Mouse (Mus musculus) heart, adult 2 months (tissue): ENCODE measurements at regions not wholly inside any gene's neighbourhood (a gene's known extent, or its start where the extent isn't known, plus 50 kb on each side); places are given as distances from the start of the nearest gene placed in this dataset.

Source experiments
- DNase-seq, 2 experiments: peaks; one replicate each; pipeline ENCODE4 v3.0.0; 2021
- H3K27ac ChIP-seq: fragments of 200-600 bp; 2 replicates; pipeline ENCODE4 v1.8.1; 2022
- H3K27me3 ChIP-seq: fragments of 200-500 bp; 2 replicates; pipeline ENCODE4 v1.6.1; 2012; ENCODE audit warnings: mild to moderate bottlenecking, low read length, inconsistent platforms, mixed read lengths; ENCODE audit not compliant: control insufficient read depth, insufficient read depth
- H3K36me3 ChIP-seq: fragments of 200-500 bp; 2 replicates; pipeline ENCODE4 v1.6.1; 2012; ENCODE audit warnings: low read length, inconsistent platforms; ENCODE audit not compliant: control insufficient read depth, insufficient read depth
- H3K4me1 ChIP-seq: fragments of 200-500 bp; 2 replicates; pipeline ENCODE4 v1.6.1; 2011; ENCODE audit warnings: low read length; ENCODE audit not compliant: control insufficient read depth, insufficient read depth
- H3K4me3 ChIP-seq: fragments of 200-600 bp; 2 replicates; pipeline ENCODE4 v1.8.1; 2022
- H3K79me2 ChIP-seq: fragments of 200-500 bp; replicated peaks from 2 replicates; pipeline ENCODE4 v1.6.1; 2012; ENCODE audit warnings: mild to moderate bottlenecking, inconsistent platforms, low read length, moderate library complexity, mixed read lengths; ENCODE audit not compliant: control insufficient read depth, insufficient read depth
- H3K9ac ChIP-seq: fragments of 200-500 bp; 2 replicates; pipeline ENCODE4 v1.6.1; 2012; ENCODE audit warnings: low read depth, mild to moderate bottlenecking, control low read depth, inconsistent platforms, low read length, mixed read lengths
- CTCF ChIP-seq: fragments of 200-600 bp; IDR thresholded peaks from 2 replicates; pipeline ENCODE4 v1.8.1; 2022; ENCODE audit warnings: antibody characterized with exemption, mild to moderate bottlenecking, moderate library complexity
- EP300 ChIP-seq: fragments of 200-500 bp; IDR thresholded peaks from 2 replicates; pipeline ENCODE4 v1.6.1; 2011; ENCODE audit warnings: low read depth, low read length, control low read depth; ENCODE audit not compliant: insufficient read depth
- POLR2A ChIP-seq: fragments of 200-500 bp; IDR thresholded peaks from 2 replicates; pipeline ENCODE4 v1.6.1; 2011; ENCODE audit warnings: mild to moderate bottlenecking, low read depth, low read length, control low read depth; ENCODE audit not compliant: insufficient read depth
- WGBS: fragments of 180-500 bp; shearing (Covaris S2); methylation state at CpG from one replicate; pipeline ENCODE4 v1.1.7; 2018; 5-methylcytosine and 5-hydroxymethylcytosine counted together
- intact Hi-C: fragments of 180-260 bp; cut with DNase I; formaldehyde crosslinking; loops from one replicate; pipeline ENCODE4 v1.15.1; 2025

DNA sequence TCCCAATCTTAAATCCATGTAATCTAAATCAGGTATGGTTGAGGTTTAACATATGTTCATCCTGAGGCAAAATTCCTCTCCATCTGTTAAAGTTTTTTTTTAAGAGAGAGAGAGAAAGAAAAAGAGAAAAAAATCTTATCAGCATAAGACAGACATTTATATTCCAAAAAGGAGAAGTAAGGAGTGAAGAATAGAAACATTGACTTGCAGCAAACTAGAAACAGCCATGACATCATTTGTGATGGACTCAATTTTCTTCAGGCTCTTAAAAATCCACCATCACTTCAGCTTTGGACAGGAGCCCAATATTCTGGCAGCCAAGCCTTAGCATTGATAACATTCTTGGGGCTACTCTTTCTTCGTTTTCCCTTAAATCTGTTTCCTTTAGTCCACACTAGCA lies 238.3 kb upstream of the Fam174a start:
- H3K9ac ChIP-seq, result no peak overlapping the region
- 26% methylated on average over 1 of the region's 1 CpGs for WGBS
- no peak for TF ChIP-seq POLR2A
- no peak for TF ChIP-seq CTCF
- TF ChIP-seq EP300, result no peak
- no peak overlapping the region for H3K27ac ChIP-seq
- H3K79me2 ChIP-seq, result no peaks in the 10 kb centered on the region
- DNase-seq, result no peak
- H3K4me1 ChIP-seq, result no peaks in the 10 kb centered on the region
- H3K36me3 ChIP-seq, result no peaks in the 10 kb centered on the region
- no peaks in the 10 kb centered on the region for H3K27me3 ChIP-seq
- H3K4me3 ChIP-seq, result no peak overlapping the region
- intact Hi-C loops, result no loop called here

- Histone ChIP-seq H3K27ac (no peak overlapping the region), H3K36me3 (no peaks in the 10 kb centered on the region), H3K4me3 (no peak overlapping the region), H3K9ac (no peak overlapping the region), H3K4me1 (no peaks in the 10 kb centered on the region), H3K79me2 (no peaks in the 10 kb centered on the region), H3K27me3 (no peaks in the 10 kb centered on the region)
- TF ChIP-seq EP300 (no peak), POLR2A (no peak), CTCF (no peak)
- intact Hi-C loops, result no loop called here
- DNase-seq, result no peak
Measured at GRCm38 (mm10) chr1:95109966-95110365, 203.5 kb upstream of the Fam174a start.

DNA sequence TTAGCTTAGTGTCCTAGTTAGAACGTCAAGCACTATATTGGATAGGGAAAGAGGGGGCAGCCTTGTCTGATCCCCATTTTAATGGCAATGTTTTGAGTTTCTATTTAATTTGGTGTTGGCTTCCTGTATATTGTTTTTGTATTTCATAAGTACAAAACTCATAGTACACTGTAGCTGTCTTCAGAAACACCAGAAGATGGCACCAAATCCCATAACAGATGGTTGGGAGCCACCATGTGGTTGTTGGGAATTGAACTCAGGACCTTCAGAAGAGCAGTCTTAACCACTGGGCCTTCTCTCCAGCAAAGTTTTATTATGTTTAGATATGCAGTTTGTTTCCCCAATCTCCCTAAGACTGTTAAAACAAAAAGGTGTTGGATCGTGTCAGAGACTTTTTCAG lies 199.9 kb upstream of the Fam174a start:
- intact Hi-C loops, result no loop called here
- Histone ChIP-seq H3K27ac (no peak overlapping the region), H3K79me2 (no peaks in the 10 kb centered on the region), H3K4me3 (no peak overlapping the region), H3K9ac (no peak overlapping the region), H3K4me1 (no peaks in the 10 kb centered on the region), H3K27me3 (no peaks in the 10 kb centered on the region), H3K36me3 (no peaks in the 10 kb centered on the region)
- no peak for TF ChIP-seq POLR2A
- TF ChIP-seq CTCF, result 0 out of 2 replicates have a peak, but pooled peaks have one; percentile 8
- DNase-seq, result no peak
- WGBS, result 85% methylated on average over 2 of the region's 2 CpGs

GRCm38 (mm10) chr1:95147531-95147930 lies 165.9 kb upstream of the Fam174a start:
- no peak for DNase-seq
- Histone ChIP-seq H3K79me2 (no peaks in the 10 kb centered on the region), H3K36me3 (no peaks in the 10 kb centered on the region), H3K9ac (no peak overlapping the region), H3K4me3 (no peak overlapping the region), H3K27me3 (no peaks in the 10 kb centered on the region), H3K27ac (no peak overlapping the region), H3K4me1 (no peaks in the 10 kb centered on the region)
- WGBS, result 94% methylated on average over 3 of the region's 3 CpGs
- no peak for TF ChIP-seq CTCF
- intact Hi-C loops, result no loop called here

- no peak overlapping the region for H3K4me3 ChIP-seq
- WGBS, result 68% methylated on average over 2 of the region's 2 CpGs
- H3K36me3 ChIP-seq, result no peaks in the 10 kb centered on the region
- TF ChIP-seq CTCF, result no peak
- no peak for TF ChIP-seq EP300
- no peak for TF ChIP-seq POLR2A
- H3K27ac ChIP-seq, result no peak overlapping the region
- intact Hi-C loops, result no loop called here
- no peaks in the 10 kb centered on the region for H3K4me1 ChIP-seq
- DNase-seq, result no peak
- H3K27me3 ChIP-seq, result no peaks in the 10 kb centered on the region
- H3K9ac ChIP-seq, result no peak overlapping the region
- no peaks in the 10 kb centered on the region for H3K79me2 ChIP-seq
Measured at GRCm38 (mm10) chr1:95174013-95174582, 139.3 kb upstream of the Fam174a start.

GRCm38 (mm10) chr1:95218912-95219311 lies 94.5 kb upstream of the Fam174a start:
- Histone ChIP-seq H3K36me3 (no peaks in the 10 kb centered on the region), H3K4me3 (no peak overlapping the region), H3K79me2 (no peaks in the 10 kb centered on the region), H3K27me3 (no peaks in the 10 kb centered on the region), H3K9ac (no peak overlapping the region), H3K27ac (no peak overlapping the region), H3K4me1 (no peaks in the 10 kb centered on the region)
- intact Hi-C loops, result no loop called here
- 61% methylated on average over 1 of the region's 1 CpGs for WGBS
- TF ChIP-seq POLR2A, result no peak
- no peak for TF ChIP-seq EP300
- no peak for TF ChIP-seq CTCF
- DNase-seq, result no peak
